In genomic region chr13:49156645-49157044, GRCm38 (mm10) we compare ENCODE assay signal across 15 mouse cellular contexts. TPM values are rescaled to one million over a fixed set of nuclear protein-coding genes. Genes with fewer than 3 reads are reported as not detected.
DNase-seq lines count a peak whose midpoint lies in the region; ATAC-seq and TF ChIP-seq lines count a peak whose summit lies in the region.
"Had no signal": no experiment of that assay in that cellular context is flagged by ENCODE, and none has a peak within 500 bp of the region (broad histone marks: within the 10 kb centered on the region; RNA-seq: fewer than 3 reads in every experiment).

No protein-coding gene starts in this region.

- H3K27ac ChIP-seq in layer of hippocampus, adult 2 months: no peak overlapping the region
- no peak overlapping the region for H3K27ac ChIP-seq in midbrain, embryonic 15.5 days
- H3K27ac ChIP-seq: embryonic facial prominence, embryonic 15.5 days; limb, embryonic 15.5 days; macrophage; stomach, embryonic 15.5 days had no signal

- peak; percentile 66 for TF ChIP-seq CTCF in layer of hippocampus, adult 2 months (conservative IDR thresholded peaks at IDR 0.05)

- H3K4me3 ChIP-seq in layer of hippocampus, adult 2 months: no peak overlapping the region
- no peak overlapping the region for H3K4me3 ChIP-seq in midbrain, embryonic 15.5 days
- H3K4me3 ChIP-seq: embryonic facial prominence, embryonic 15.5 days; limb, embryonic 15.5 days; stomach, embryonic 15.5 days had no signal

- H3K9ac ChIP-seq in midbrain, embryonic 15.5 days: no peak overlapping the region
- H3K9ac ChIP-seq: embryonic facial prominence, embryonic 15.5 days; limb, embryonic 15.5 days; stomach, embryonic 15.5 days had no signal

- no peaks in the 10 kb centered on the region for H3K27me3 ChIP-seq in midbrain, embryonic 15.5 days (replicated peaks)
- H3K27me3 ChIP-seq: embryonic facial prominence, embryonic 15.5 days; limb, embryonic 15.5 days; stomach, embryonic 15.5 days had no signal

- no peaks in the 10 kb centered on the region for H3K36me3 ChIP-seq in midbrain, embryonic 15.5 days (replicated peaks)
- H3K36me3 ChIP-seq: embryonic facial prominence, embryonic 15.5 days; limb, embryonic 15.5 days; stomach, embryonic 15.5 days had no signal

- no peaks in the 10 kb centered on the region for H3K9me3 ChIP-seq in midbrain, embryonic 15.5 days
- H3K9me3 ChIP-seq: embryonic facial prominence, embryonic 15.5 days; limb, embryonic 15.5 days; stomach, embryonic 15.5 days had no signal

- no peak overlapping the region for H3K4me2 ChIP-seq in midbrain, embryonic 15.5 days
- H3K4me2 ChIP-seq: embryonic facial prominence, embryonic 15.5 days; limb, embryonic 15.5 days; stomach, embryonic 15.5 days had no signal

- H3K4me1 ChIP-seq in midbrain, embryonic 15.5 days: no peaks in the 10 kb centered on the region
- H3K4me1 ChIP-seq: stomach, embryonic 15.5 days had no signal

- DNase-seq in adrenal gland, postnatal 14 days: peak; percentile 28
- no peak for DNase-seq in adrenal gland, postnatal 36 days
- no peak for DNase-seq in layer of hippocampus, adult 2 months (ENCODE audit: low spot score in 2 of 2)
- DNase-seq in layer of hippocampus, postnatal 25 days (ENCODE audit: extremely low spot score in 1 of 2, low spot score in 1 of 2): no peak
- DNase-seq in thymus, postnatal 4 days: peak; percentile 65
- DNase-seq in thymus, postnatal 0 days (ENCODE audit: low spot score): no peak
- no peak for DNase-seq in heart, postnatal 25 days (ENCODE audit: low spot score)
- DNase-seq: adrenal gland, adult 2 months; kidney, postnatal 25 days had no signal

- intact Hi-C loops in heart, postnatal 25 days (cut with DNase I): no loop called here

- ATAC-seq in midbrain, embryonic 15.5 days (replicated peaks): no peak

- 76% methylated on average over 4 of the region's 4 CpGs for WGBS in midbrain, embryonic 15.5 days

RNA-seq across cellular contexts. Expression of gene Wnk2, which starts 8.8 kb away (rescaled TPM):
- 2.6 and 3.3 TPM in 2 replicates for total RNA-seq in adrenal gland, postnatal 14 days (2021)
- 1 to 10 TPM; 2.0 TPM for total RNA-seq in adrenal gland, postnatal 36 days (2021)
- total RNA-seq in layer of hippocampus, adult 2 months (2021): 100 to 1,000 TPM in 1 of 2 experiments, 10 to 100 TPM in 1; 99.2 to 101 TPM
- 10 to 100 TPM; 88.2 to 98.9 TPM for total RNA-seq in layer of hippocampus, postnatal 25 days (2021)
- polyA plus RNA-seq in thymus, postnatal 0 days (2015; fragmentation: Nextera tagmentation; extraction: Ambion mirVana): 0.32 and 0.55 TPM in 2 replicates
- polyA plus RNA-seq in midbrain, embryonic 15.5 days (2015; fragmentation: Nextera tagmentation; extraction: Ambion mirVana): 26.0 and 27.8 TPM in 2 replicates
- total RNA-seq in heart, postnatal 25 days (2021): 10 to 100 TPM; 71.4 to 78.2 TPM
- total RNA-seq: granulocyte monocyte progenitor cell, adult 5-6 weeks had no signal
- polyA plus RNA-seq: macrophage had no signal

RNA-seq across cellular contexts. Expression of gene Ninj1, which starts 30.6 kb away (rescaled TPM):
- 69.8 and 83.7 TPM in 2 replicates for total RNA-seq in adrenal gland, postnatal 14 days (2021)
- 10 to 100 TPM; 51.1 to 61.4 TPM for total RNA-seq in adrenal gland, postnatal 36 days (2021)
- total RNA-seq in layer of hippocampus, adult 2 months (2021): 10 to 100 TPM; 17.9 to 20.3 TPM
- total RNA-seq in layer of hippocampus, postnatal 25 days (2021): 10 to 100 TPM; 23.6 to 25.1 TPM
- polyA plus RNA-seq in thymus, postnatal 0 days (2015; fragmentation: Nextera tagmentation; extraction: Ambion mirVana): 29.5 and 32.8 TPM in 2 replicates
- 21.2 and 22.8 TPM in 2 replicates for polyA plus RNA-seq in midbrain, embryonic 15.5 days (2015; fragmentation: Nextera tagmentation; extraction: Ambion mirVana)
- total RNA-seq in heart, postnatal 25 days (2021): 100 to 1,000 TPM; 101 to 109 TPM

RNA-seq across cellular contexts. Expression of gene Card19, which starts 59.2 kb away (rescaled TPM):
- total RNA-seq in adrenal gland, postnatal 14 days (2021): 60.3 and 60.6 TPM in 2 replicates
- 10 to 100 TPM; 70.5 to 73.8 TPM for total RNA-seq in adrenal gland, postnatal 36 days (2021)
- total RNA-seq in layer of hippocampus, adult 2 months (2021): 10 to 100 TPM; 14.8 to 15.3 TPM
- 10 to 100 TPM; 14.7 to 16.2 TPM for total RNA-seq in layer of hippocampus, postnatal 25 days (2021)
- 44.8 and 45.7 TPM in 2 replicates for polyA plus RNA-seq in thymus, postnatal 0 days (2015; fragmentation: Nextera tagmentation; extraction: Ambion mirVana)
- 25.1 and 29.3 TPM in 2 replicates for polyA plus RNA-seq in midbrain, embryonic 15.5 days (2015; fragmentation: Nextera tagmentation; extraction: Ambion mirVana)
- 100 to 1,000 TPM; 152 to 154 TPM for total RNA-seq in heart, postnatal 25 days (2021)

Comparison
In these comparisons a context has a peak if more than half of its experiments do, and no peak if none do; other contexts are left out.
1. DNase-seq: peak in adrenal gland, postnatal 14 days (single experiment) and thymus, postnatal 4 days (single experiment); none in adrenal gland, postnatal 36 days (0 of 2), layer of hippocampus, adult 2 months (0 of 2), layer of hippocampus, postnatal 25 days (0 of 2), thymus, postnatal 0 days (single experiment) and heart, postnatal 25 days (single experiment).
2. RNA of gene Wnk2, which starts 8.8 kb away (total RNA-seq): 99.2 to 101 TPM in layer of hippocampus, adult 2 months, 88.2 to 98.9 TPM in layer of hippocampus, postnatal 25 days and 71.4 to 78.2 TPM in heart, postnatal 25 days; 2.6 to 3.3 TPM in adrenal gland, postnatal 14 days and 2.0 TPM in adrenal gland, postnatal 36 days; every median in the first group is over 10 times any median in the second.